Comparison of ENCODE assay signal across 23 mouse cellular contexts in genomic region chr1:119056491-119056890, GRCm38 (mm10). TPM values are rescaled to one million over a fixed set of nuclear protein-coding genes. Genes with fewer than 3 reads are reported as not detected.
DNase-seq lines count a peak whose midpoint lies in the region; ATAC-seq and TF ChIP-seq lines count a peak whose summit lies in the region.
"Had no signal": no experiment of that assay in that cellular context is flagged by ENCODE, and none has a peak within 500 bp of the region (broad histone marks: within the 10 kb centered on the region; RNA-seq: fewer than 3 reads in every experiment).

No protein-coding gene starts in this region.

- no peaks in the 10 kb centered on the region for H3K9me3 ChIP-seq in embryonic facial prominence, embryonic 13.5 days
- no peaks in the 10 kb centered on the region for H3K9me3 ChIP-seq in embryonic facial prominence, embryonic 10.5 days
- no peaks in the 10 kb centered on the region for H3K9me3 ChIP-seq in limb, embryonic 14.5 days (ENCODE audit: control insufficient read depth, low read length)
- no peaks in the 10 kb centered on the region for H3K9me3 ChIP-seq in limb, embryonic 10.5 days (replicated peaks)
- no peaks in the 10 kb centered on the region for H3K9me3 ChIP-seq in lung, postnatal 0 days (ENCODE audit: low read length)
- H3K9me3 ChIP-seq: embryonic facial prominence, embryonic 15.5 days; hindbrain, embryonic 12.5 days; hindbrain, embryonic 15.5 days had no signal

- no peak for TF ChIP-seq POLR2A in limb, embryonic 14.5 days (IDR thresholded peaks at IDR 0.05; ENCODE audit: borderline replicate concordance, extremely low read depth, insufficient read depth, insufficient read length)

- no peak overlapping the region for H3K4me3 ChIP-seq in embryonic facial prominence, embryonic 13.5 days
- H3K4me3 ChIP-seq in embryonic facial prominence, embryonic 10.5 days = no peak overlapping the region
- no peak overlapping the region for H3K4me3 ChIP-seq in limb, embryonic 14.5 days (replicated peaks; ENCODE audit: low read length)
- no peak overlapping the region for H3K4me3 ChIP-seq in limb, embryonic 10.5 days
- H3K4me3 ChIP-seq in lung, postnatal 0 days (ENCODE audit: low read depth, low read length) = no peak overlapping the region
- H3K4me3 ChIP-seq: embryonic facial prominence, embryonic 15.5 days; gastrocnemius, adult 2 months; hindbrain, embryonic 12.5 days; hindbrain, embryonic 15.5 days had no signal

- DNase-seq in embryonic facial prominence, embryonic 10.5 days (ENCODE audit: low spot score) = no peak
- DNase-seq in limb, embryonic 14.5 days (ENCODE audit: low spot score) = no peak
- DNase-seq in limb, embryonic 10.5 days (ENCODE audit: low spot score) = no peak
- peak; percentile 70 for DNase-seq in lung, postnatal 0 days (ENCODE audit: low spot score)
- no peak for DNase-seq in lung, postnatal 36 days
- DNase-seq: adrenal gland, adult 8-10 months; adrenal gland, postnatal 25 days; cerebellum, adult 11-12 months; cerebellum, adult 8-10 months; cerebellum, postnatal 10 days; cerebellum, postnatal 36 days; embryo, embryonic 11 days; forebrain, postnatal 0 days; gastrocnemius, adult 2 months; gastrocnemius, postnatal 14 days; heart, adult 11 months had no signal

- no peaks in the 10 kb centered on the region for H3K36me3 ChIP-seq in embryonic facial prominence, embryonic 13.5 days
- no peaks in the 10 kb centered on the region for H3K36me3 ChIP-seq in embryonic facial prominence, embryonic 10.5 days (replicated peaks)
- no peaks in the 10 kb centered on the region for H3K36me3 ChIP-seq in limb, embryonic 14.5 days (ENCODE audit: control insufficient read depth, insufficient read depth, low read length)
- H3K36me3 ChIP-seq in limb, embryonic 10.5 days = no peaks in the 10 kb centered on the region
- no peaks in the 10 kb centered on the region for H3K36me3 ChIP-seq in lung, postnatal 0 days (ENCODE audit: insufficient read depth, low read length)
- H3K36me3 ChIP-seq: embryonic facial prominence, embryonic 15.5 days; hindbrain, embryonic 12.5 days; hindbrain, embryonic 15.5 days had no signal

- 58% methylated on average over 8 of the region's 8 CpGs for WGBS in embryonic facial prominence, embryonic 13.5 days
- 65% methylated on average over 8 of the region's 8 CpGs for WGBS in embryonic facial prominence, embryonic 10.5 days
- 43% methylated on average over 8 of the region's 8 CpGs for WGBS in limb, embryonic 14.5 days
- WGBS in limb, embryonic 10.5 days = 59% methylated on average over 8 of the region's 8 CpGs
- 45% methylated on average over 8 of the region's 8 CpGs for WGBS in lung, postnatal 0 days

- peaks cover 21% of the 10 kb centered on the region for H3K4me1 ChIP-seq in embryonic facial prominence, embryonic 13.5 days
- H3K4me1 ChIP-seq in embryonic facial prominence, embryonic 10.5 days = peaks cover 39% of the 10 kb centered on the region
- peaks cover 19% of the 10 kb centered on the region for H3K4me1 ChIP-seq in limb, embryonic 14.5 days (ENCODE audit: control insufficient read depth, insufficient read depth, low read length)
- H3K4me1 ChIP-seq in limb, embryonic 10.5 days = peaks cover 36% of the 10 kb centered on the region
- 0 out of 2 replicates have a peak, but pooled peaks cover 4% of the 10 kb centered on the region for H3K4me1 ChIP-seq in lung, postnatal 0 days (ENCODE audit: insufficient read depth, low read depth, low read length)

- no peak overlapping the region for H3K9ac ChIP-seq in embryonic facial prominence, embryonic 13.5 days
- no peak overlapping the region for H3K9ac ChIP-seq in limb, embryonic 14.5 days (ENCODE audit: low read depth, low read length, severe bottlenecking)
- H3K9ac ChIP-seq in lung, postnatal 0 days (replicated peaks; ENCODE audit: low read depth) = no peak overlapping the region
- H3K9ac ChIP-seq: embryonic facial prominence, embryonic 15.5 days; forebrain, postnatal 0 days; hindbrain, embryonic 12.5 days; hindbrain, embryonic 15.5 days had no signal

- ATAC-seq in embryonic facial prominence, embryonic 13.5 days (ENCODE audit: insufficient number of reproducible peaks, insufficient read depth, low FRiP score, low TSS enrichment, low read depth) = no peak
- ATAC-seq in limb, embryonic 14.5 days (ENCODE audit: low FRiP score, low read depth) = no peak
- peak; percentile 31 for ATAC-seq in lung, postnatal 0 days
- ATAC-seq: activated CD4-positive, CD25-positive, alpha-beta regulatory T cell, adult 4 months; forebrain, embryonic 14.5 days; forebrain, postnatal 0 days had no signal

- TF ChIP-seq CTCF in lung, postnatal 0 days (IDR thresholded peaks at IDR 0.05) = no peak

- no peak overlapping the region for H3K4me2 ChIP-seq in embryonic facial prominence, embryonic 13.5 days
- H3K4me2 ChIP-seq in limb, embryonic 14.5 days (replicated peaks; ENCODE audit: low read depth, low read length, severe bottlenecking) = no peak overlapping the region
- H3K4me2 ChIP-seq in lung, postnatal 0 days (replicated peaks; ENCODE audit: low read depth, low read length) = no peak overlapping the region
- H3K4me2 ChIP-seq: embryonic facial prominence, embryonic 15.5 days; heart, embryonic 11.5 days; hindbrain, embryonic 12.5 days; hindbrain, embryonic 15.5 days had no signal

- H3K27me3 ChIP-seq in embryonic facial prominence, embryonic 13.5 days = no peaks in the 10 kb centered on the region
- H3K27me3 ChIP-seq in embryonic facial prominence, embryonic 10.5 days (replicated peaks; ENCODE audit: low read depth, poor library complexity, severe bottlenecking) = peaks cover 10% of the 10 kb centered on the region; the same call in 1 of the 2 replicates
- no peaks in the 10 kb centered on the region for H3K27me3 ChIP-seq in limb, embryonic 14.5 days (ENCODE audit: control insufficient read depth, insufficient read depth, low read length)
- no peaks in the 10 kb centered on the region for H3K27me3 ChIP-seq in limb, embryonic 10.5 days (ENCODE audit: low read depth, poor library complexity, severe bottlenecking)
- peaks cover 16% of the 10 kb centered on the region; the same call in 1 of the 2 replicates for H3K27me3 ChIP-seq in lung, postnatal 0 days (replicated peaks; ENCODE audit: insufficient read depth, low read length)
- H3K27me3 ChIP-seq: embryonic facial prominence, embryonic 15.5 days; hindbrain, embryonic 12.5 days had no signal

- no peak for TF ChIP-seq EP300 in lung, postnatal 0 days (IDR thresholded peaks at IDR 0.05)

- H3K27ac ChIP-seq in embryonic facial prominence, embryonic 13.5 days = 0 out of 2 replicates have a peak overlapping the region, but pooled peaks have one; percentile 22
- no peak overlapping the region for H3K27ac ChIP-seq in embryonic facial prominence, embryonic 10.5 days (replicated peaks)
- 0 out of 2 replicates have a peak overlapping the region, but pooled peaks have one; percentile 14 for H3K27ac ChIP-seq in limb, embryonic 14.5 days (replicated peaks; ENCODE audit: low read depth, low read length)
- no peak overlapping the region for H3K27ac ChIP-seq in limb, embryonic 10.5 days
- H3K27ac ChIP-seq in lung, postnatal 0 days (ENCODE audit: low read length) = no peak overlapping the region
- H3K27ac ChIP-seq: embryonic facial prominence, embryonic 15.5 days; gastrocnemius, adult 2 months; hindbrain, embryonic 12.5 days; hindbrain, embryonic 15.5 days had no signal

RNA-seq across cellular contexts. Expression of gene Gli2, which starts 3.1 kb away (rescaled TPM):
- polyA plus RNA-seq in embryonic facial prominence, embryonic 13.5 days (2015; fragmentation: Nextera tagmentation; extraction: Ambion mirVana) = 21.3 and 23.7 TPM in 2 replicates
- polyA plus RNA-seq in embryonic facial prominence, embryonic 10.5 days (2016; fragmentation: Nextera tagmentation; extraction: Ambion mirVana) = 14.1 and 15.0 TPM in 2 replicates
- 31.5 and 45.6 TPM in 2 replicates for polyA plus RNA-seq in limb, embryonic 14.5 days (2012; rRNA removed)
- polyA plus RNA-seq in limb, embryonic 14.5 days (2014; fragmentation: Nextera tagmentation; extraction: Ambion mirVana) = 23.0 and 25.4 TPM in 2 replicates
- polyA plus RNA-seq in limb, embryonic 10.5 days (2016; fragmentation: Nextera tagmentation; extraction: Ambion mirVana) = 16.6 and 17.5 TPM in 2 replicates
- 1.9 and 2.7 TPM in 2 replicates for polyA plus RNA-seq in lung, postnatal 0 days (2015; fragmentation: Nextera tagmentation; extraction: Ambion mirVana)
- polyA plus RNA-seq: activated CD4-positive, CD25-positive, alpha-beta regulatory T cell, adult 4 months had no signal

Comparison
In these comparisons a context has a peak if more than half of its experiments do, and no peak if none do; other contexts are left out.
1. H3K27ac ChIP-seq: peak in embryonic facial prominence, embryonic 13.5 days (single experiment) and limb, embryonic 14.5 days (single experiment); none in embryonic facial prominence, embryonic 10.5 days (single experiment), limb, embryonic 10.5 days (single experiment) and lung, postnatal 0 days (single experiment).